Mouse (Mus musculus): ENCODE measurements around the gene Phf21b. TPM values are rescaled to one million over a fixed set of nuclear protein-coding genes. Genes with fewer than 3 reads are reported as not detected.

Phf21b gene
- polyA plus RNA-seq, 1 experiment from 2014 or later, result 0.08 TPM

- 61% methylated on average over 3 of the region's 3 CpGs for WGBS
- TF ChIP-seq CTCF (IDR thresholded peaks at IDR 0.05) (0 out of 2 replicates have a peak, but pooled peaks have one; percentile 12), EP300 (IDR thresholded peaks at IDR 0.05) (no peak)
- no peak for ATAC-seq
- Histone ChIP-seq H3K4me1 (ENCODE audit: insufficient read depth, low read depth, low read length) (peaks cover 4% of the 10 kb centered on the region; the same call in 1 of the 2 replicates), H3K27me3 (replicated peaks; ENCODE audit: insufficient read depth, low read length) (no peaks in the 10 kb centered on the region), H3K9ac (replicated peaks; ENCODE audit: low read depth) (no peak overlapping the region), H3K36me3 (ENCODE audit: insufficient read depth, low read length) (no peaks in the 10 kb centered on the region), H3K4me3 (ENCODE audit: low read depth, low read length) (no peak overlapping the region), H3K4me2 (replicated peaks; ENCODE audit: low read depth, low read length) (no peak overlapping the region), H3K9me3 (ENCODE audit: low read length) (no peaks in the 10 kb centered on the region), H3K27ac (ENCODE audit: low read length) (no peak overlapping the region)
- no peak for DNase-seq (ENCODE audit: low spot score)
These were observed 15.3 kb downstream of the Phf21b start for GRCm38 (mm10) chr15:84840560-84840959.

DNA sequence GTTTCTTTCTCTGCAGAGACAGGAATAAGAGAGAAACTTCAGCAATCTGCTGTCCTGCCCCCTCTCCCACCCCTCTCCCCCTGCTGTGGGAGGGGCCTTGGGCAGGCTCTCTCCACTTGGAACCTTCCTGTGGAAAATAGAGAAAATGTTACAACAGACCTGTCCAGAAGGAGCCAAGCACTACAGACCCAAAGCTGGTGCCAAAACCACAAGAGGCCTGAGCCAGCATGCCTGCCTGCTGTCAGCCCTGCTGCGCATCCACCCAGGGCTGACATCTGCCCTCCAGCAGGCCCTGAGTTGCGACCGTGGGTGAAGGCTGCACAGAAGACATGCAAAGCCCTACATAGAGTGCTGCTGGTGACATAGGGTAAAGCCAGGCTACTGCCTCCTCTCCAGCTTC lies 16.3 kb downstream of the Phf21b start:
- no peak overlapping the region for H3K9ac ChIP-seq (replicated peaks; ENCODE audit: low read depth)
- H3K27ac ChIP-seq (ENCODE audit: low read length), result no peak overlapping the region
- H3K9me3 ChIP-seq (ENCODE audit: low read length), result no peaks in the 10 kb centered on the region
- no peak for TF ChIP-seq CTCF (IDR thresholded peaks at IDR 0.05)
- no peak for TF ChIP-seq EP300 (IDR thresholded peaks at IDR 0.05)
- no peak overlapping the region for H3K4me3 ChIP-seq (ENCODE audit: low read depth, low read length)
- DNase-seq (ENCODE audit: low spot score) (no peak), ATAC-seq (no peak)
- 47% methylated on average over 3 of the region's 3 CpGs for WGBS
- H3K4me1 ChIP-seq (ENCODE audit: insufficient read depth, low read depth, low read length), result peaks cover 4% of the 10 kb centered on the region; the same call in 1 of the 2 replicates
- no peak overlapping the region for H3K4me2 ChIP-seq (replicated peaks; ENCODE audit: low read depth, low read length)
- H3K36me3 ChIP-seq (ENCODE audit: insufficient read depth, low read length), result no peaks in the 10 kb centered on the region
- H3K27me3 ChIP-seq (replicated peaks; ENCODE audit: insufficient read depth, low read length), result no peaks in the 10 kb centered on the region

DNA sequence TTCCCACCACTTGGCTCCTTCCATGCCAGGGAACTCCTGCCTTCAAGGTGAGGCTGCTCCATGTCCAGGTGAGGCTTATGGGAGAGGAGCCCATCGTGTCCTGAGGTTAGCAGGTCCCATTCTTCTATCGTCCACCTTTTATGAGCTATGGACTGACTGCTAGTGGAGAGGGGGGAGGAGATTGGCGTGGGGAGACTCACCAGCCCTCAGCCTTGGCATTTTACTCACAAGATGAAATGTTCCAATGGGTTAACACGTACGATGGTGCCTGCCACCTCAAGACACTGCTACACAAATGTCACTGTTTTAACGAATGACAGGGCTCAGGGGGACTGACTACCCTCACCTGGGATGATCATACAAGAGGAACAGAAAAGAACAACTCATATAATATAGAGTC lies 18.0 kb downstream of the Phf21b start:
- H3K4me2 ChIP-seq (replicated peaks; ENCODE audit: low read depth, low read length), result no peak overlapping the region
- peaks cover 4% of the 10 kb centered on the region; the same call in 1 of the 2 replicates for H3K4me1 ChIP-seq (ENCODE audit: insufficient read depth, low read depth, low read length)
- ATAC-seq, result no peak
- H3K4me3 ChIP-seq (ENCODE audit: low read depth, low read length), result no peak overlapping the region
- no peaks in the 10 kb centered on the region for H3K27me3 ChIP-seq (replicated peaks; ENCODE audit: insufficient read depth, low read length)
- 78% methylated on average over 6 of the region's 6 CpGs for WGBS
- TF ChIP-seq CTCF (IDR thresholded peaks at IDR 0.05), result no peak
- TF ChIP-seq EP300 (IDR thresholded peaks at IDR 0.05), result no peak
- DNase-seq (ENCODE audit: low spot score), result no peak
- H3K36me3 ChIP-seq (ENCODE audit: insufficient read depth, low read length), result no peaks in the 10 kb centered on the region
- H3K27ac ChIP-seq (ENCODE audit: low read length), result no peak overlapping the region
- no peaks in the 10 kb centered on the region for H3K9me3 ChIP-seq (ENCODE audit: low read length)
- H3K9ac ChIP-seq (replicated peaks; ENCODE audit: low read depth), result no peak overlapping the region

- TF ChIP-seq CTCF (IDR thresholded peaks at IDR 0.05) (peak; percentile 67), EP300 (IDR thresholded peaks at IDR 0.05) (no peak)
- 2% methylated on average over 15 of the region's 15 CpGs for WGBS
These were observed 26.4 kb downstream of the Phf21b start for GRCm38 (mm10) chr15:84829416-84829815.

DNA sequence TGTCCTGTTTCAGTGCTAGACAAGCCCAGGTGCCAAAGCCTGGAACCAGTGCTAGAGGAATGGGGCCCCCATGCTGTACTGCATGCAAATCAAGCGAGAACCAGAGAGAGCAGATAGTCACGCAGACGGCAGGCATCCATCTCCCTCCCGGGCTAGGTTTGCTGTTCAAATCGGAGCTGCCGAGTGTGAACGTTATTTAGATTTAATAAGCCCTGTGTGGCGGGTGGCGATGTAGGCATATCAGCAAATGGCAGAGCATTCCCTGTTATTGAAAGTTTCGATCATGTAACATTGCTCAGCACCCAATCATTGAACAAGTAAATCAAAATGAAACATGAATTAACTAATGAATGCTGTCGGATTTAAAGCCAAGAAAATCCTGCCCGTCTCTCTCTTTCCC lies 27.2 kb downstream of the Phf21b start:
- no peak overlapping the region for H3K27ac ChIP-seq (ENCODE audit: low read length)
- H3K27me3 ChIP-seq (replicated peaks; ENCODE audit: insufficient read depth, low read length), result no peaks in the 10 kb centered on the region
- 90% methylated on average over 12 of the region's 12 CpGs for WGBS
- no peak overlapping the region for H3K4me2 ChIP-seq (replicated peaks; ENCODE audit: low read depth, low read length)
- no peak for DNase-seq (ENCODE audit: low spot score)
- no peak for TF ChIP-seq CTCF (IDR thresholded peaks at IDR 0.05)
- no peak for TF ChIP-seq EP300 (IDR thresholded peaks at IDR 0.05)
- ATAC-seq, result no peak
- no peak overlapping the region for H3K9ac ChIP-seq (replicated peaks; ENCODE audit: low read depth)
- H3K9me3 ChIP-seq (ENCODE audit: low read length), result no peaks in the 10 kb centered on the region
- H3K4me3 ChIP-seq (ENCODE audit: low read depth, low read length), result no peak overlapping the region
- no peaks in the 10 kb centered on the region for H3K4me1 ChIP-seq (ENCODE audit: insufficient read depth, low read depth, low read length)
- no peaks in the 10 kb centered on the region for H3K36me3 ChIP-seq (ENCODE audit: insufficient read depth, low read length)

More at GRCm38 (mm10) chr15:84829416-84829815, 26.4 kb downstream of the Phf21b start:
- ATAC-seq, result peak; percentile 85
- H3K9me3 ChIP-seq (ENCODE audit: low read length), result no peaks in the 10 kb centered on the region
- peak; percentile 90 for DNase-seq (ENCODE audit: low spot score)
- no peak overlapping the region for H3K4me2 ChIP-seq (replicated peaks; ENCODE audit: low read depth, low read length)
- no peak overlapping the region for H3K4me3 ChIP-seq (ENCODE audit: low read depth, low read length)
- H3K9ac ChIP-seq (replicated peaks; ENCODE audit: low read depth), result no peak overlapping the region
- H3K36me3 ChIP-seq (ENCODE audit: insufficient read depth, low read length), result no peaks in the 10 kb centered on the region
- H3K27ac ChIP-seq (ENCODE audit: low read length), result no peak overlapping the region
- H3K4me1 ChIP-seq (ENCODE audit: insufficient read depth, low read depth, low read length), result no peaks in the 10 kb centered on the region
- H3K27me3 ChIP-seq (replicated peaks; ENCODE audit: insufficient read depth, low read length), result no peaks in the 10 kb centered on the region

GRCm38 (mm10) chr15:84823086-84823485 lies 32.8 kb downstream of the Phf21b start:
- no peak overlapping the region for H3K4me3 ChIP-seq (ENCODE audit: low read depth, low read length)
- ATAC-seq (no peak), DNase-seq (ENCODE audit: low spot score) (no peak)
- WGBS, result 90% methylated on average over 4 of the region's 4 CpGs
- H3K4me2 ChIP-seq (replicated peaks; ENCODE audit: low read depth, low read length), result no peak overlapping the region
- H3K9me3 ChIP-seq (ENCODE audit: low read length), result no peaks in the 10 kb centered on the region
- no peaks in the 10 kb centered on the region for H3K36me3 ChIP-seq (ENCODE audit: insufficient read depth, low read length)
- H3K27me3 ChIP-seq (replicated peaks; ENCODE audit: insufficient read depth, low read length), result no peaks in the 10 kb centered on the region
- H3K4me1 ChIP-seq (ENCODE audit: insufficient read depth, low read depth, low read length), result no peaks in the 10 kb centered on the region
- no peak overlapping the region for H3K9ac ChIP-seq (replicated peaks; ENCODE audit: low read depth)
- no peak overlapping the region for H3K27ac ChIP-seq (ENCODE audit: low read length)
- TF ChIP-seq CTCF (IDR thresholded peaks at IDR 0.05), result no peak
- no peak for TF ChIP-seq EP300 (IDR thresholded peaks at IDR 0.05)

- ATAC-seq (no peak), DNase-seq (ENCODE audit: low spot score) (no peak)
- no peak overlapping the region for H3K9ac ChIP-seq (replicated peaks; ENCODE audit: low read depth)
- no peak for TF ChIP-seq EP300 (IDR thresholded peaks at IDR 0.05)
- no peak for TF ChIP-seq CTCF (IDR thresholded peaks at IDR 0.05)
- H3K4me2 ChIP-seq (replicated peaks; ENCODE audit: low read depth, low read length), result no peak overlapping the region
- H3K4me3 ChIP-seq (ENCODE audit: low read depth, low read length), result no peak overlapping the region
- no peaks in the 10 kb centered on the region for H3K4me1 ChIP-seq (ENCODE audit: insufficient read depth, low read depth, low read length)
- WGBS, result 81% methylated on average over 4 of the region's 4 CpGs
- no peaks in the 10 kb centered on the region for H3K36me3 ChIP-seq (ENCODE audit: insufficient read depth, low read length)
- no peaks in the 10 kb centered on the region for H3K9me3 ChIP-seq (ENCODE audit: low read length)
- H3K27ac ChIP-seq (ENCODE audit: low read length), result no peak overlapping the region
- H3K27me3 ChIP-seq (replicated peaks; ENCODE audit: insufficient read depth, low read length), result no peaks in the 10 kb centered on the region
These were observed 35.0 kb downstream of the Phf21b start for GRCm38 (mm10) chr15:84820811-84821210.
